Mouse (Mus musculus): ENCODE results near the gene Agk. TPM values are rescaled to one million over a fixed set of nuclear protein-coding genes. Genes with fewer than 3 reads are reported as not detected.

The Agk gene
- polyA plus RNA-seq, 1 experiment from 2014 or later, result 36.5 TPM

DNA sequence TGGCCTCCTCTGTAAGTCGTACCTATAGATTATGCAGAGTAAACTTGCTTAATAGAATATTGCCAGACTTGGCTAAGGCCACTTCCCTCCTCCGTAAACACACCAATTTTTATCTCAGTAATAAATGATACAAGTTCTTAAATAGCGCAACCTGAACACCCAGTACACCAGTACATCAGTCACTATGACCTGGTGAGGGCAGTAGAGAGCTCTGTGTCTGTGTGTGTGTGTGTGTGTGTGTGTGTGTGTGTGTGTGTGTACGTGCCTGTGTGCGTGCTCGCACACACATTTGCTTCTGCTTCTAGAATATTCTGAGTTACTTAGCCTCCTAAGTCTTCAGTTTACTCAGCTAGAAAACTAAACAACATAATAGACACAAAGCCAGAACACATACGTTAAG, 28.4 kb downstream of the Agk start:
- H3K9ac ChIP-seq (replicated peaks), result no peak overlapping the region
- no peak overlapping the region for H3K4me2 ChIP-seq (replicated peaks)
- no peak overlapping the region for H3K27ac ChIP-seq
- ATAC-seq, result no peak
- H3K27me3 ChIP-seq, result no peaks in the 10 kb centered on the region
- H3K36me3 ChIP-seq, result peaks cover 16% of the 10 kb centered on the region
- no peaks in the 10 kb centered on the region for H3K4me1 ChIP-seq (replicated peaks)
- no peaks in the 10 kb centered on the region for H3K9me3 ChIP-seq
- WGBS, result 90% methylated on average over 7 of the region's 7 CpGs
- H3K4me3 ChIP-seq (replicated peaks), result no peak overlapping the region

DNA sequence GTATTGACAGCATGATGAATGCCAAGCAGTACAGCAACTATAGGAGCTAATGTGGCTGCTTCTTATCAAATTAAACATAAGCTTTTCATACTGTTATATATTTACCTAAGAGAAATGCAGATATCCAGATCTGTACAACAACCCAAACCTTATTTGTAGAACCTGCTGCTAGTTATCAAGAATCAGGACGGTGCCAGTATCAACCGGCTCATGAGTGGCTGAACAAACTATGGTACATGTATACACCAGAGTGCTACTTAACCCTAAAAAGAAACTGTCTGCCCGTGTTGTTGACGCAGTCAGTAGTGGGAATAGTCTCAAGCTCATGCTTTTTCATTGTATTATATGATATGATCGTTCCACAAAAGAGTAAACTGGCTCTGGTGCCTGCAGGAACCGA, 46.1 kb downstream of the Agk start:
- Histone ChIP-seq H3K4me1 (replicated peaks) (no peaks in the 10 kb centered on the region), H3K4me2 (replicated peaks) (no peak overlapping the region), H3K9me3 (no peaks in the 10 kb centered on the region), H3K36me3 (peaks cover 7% of the 10 kb centered on the region), H3K9ac (replicated peaks) (no peak overlapping the region), H3K27ac (no peak overlapping the region), H3K4me3 (replicated peaks) (no peak overlapping the region), H3K27me3 (no peaks in the 10 kb centered on the region)
- no peak for ATAC-seq
- 97% methylated on average over 6 of the region's 6 CpGs for WGBS

DNA sequence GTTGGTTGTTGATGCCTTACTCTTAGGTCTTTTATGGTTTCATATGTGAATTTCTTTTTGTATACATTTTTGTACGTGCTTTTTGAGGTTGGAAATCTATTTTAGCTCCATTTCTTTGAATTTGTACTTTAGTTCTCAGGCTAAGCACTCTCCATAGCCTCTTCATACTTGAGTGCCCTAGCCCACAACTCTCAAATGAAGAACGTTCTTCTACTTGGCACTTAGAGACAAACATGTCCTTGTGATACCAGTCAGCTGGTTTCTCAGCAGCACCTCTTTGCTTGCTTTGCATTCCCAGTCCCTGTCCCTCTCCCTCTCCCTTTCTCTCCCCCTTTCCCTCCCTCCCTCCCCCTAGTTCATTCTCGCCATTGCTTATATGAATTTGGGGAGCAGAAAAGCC, 55.2 kb downstream of the Agk start:
- ATAC-seq, result no peak
- Histone ChIP-seq H3K36me3 (peaks cover 18% of the 10 kb centered on the region), H3K4me1 (replicated peaks) (no peaks in the 10 kb centered on the region), H3K4me2 (replicated peaks) (no peak overlapping the region), H3K27ac (no peak overlapping the region), H3K9me3 (no peaks in the 10 kb centered on the region), H3K27me3 (no peaks in the 10 kb centered on the region), H3K4me3 (replicated peaks) (no peak overlapping the region), H3K9ac (replicated peaks) (no peak overlapping the region)
- WGBS, result 87% methylated on average over 3 of the region's 3 CpGs

DNA sequence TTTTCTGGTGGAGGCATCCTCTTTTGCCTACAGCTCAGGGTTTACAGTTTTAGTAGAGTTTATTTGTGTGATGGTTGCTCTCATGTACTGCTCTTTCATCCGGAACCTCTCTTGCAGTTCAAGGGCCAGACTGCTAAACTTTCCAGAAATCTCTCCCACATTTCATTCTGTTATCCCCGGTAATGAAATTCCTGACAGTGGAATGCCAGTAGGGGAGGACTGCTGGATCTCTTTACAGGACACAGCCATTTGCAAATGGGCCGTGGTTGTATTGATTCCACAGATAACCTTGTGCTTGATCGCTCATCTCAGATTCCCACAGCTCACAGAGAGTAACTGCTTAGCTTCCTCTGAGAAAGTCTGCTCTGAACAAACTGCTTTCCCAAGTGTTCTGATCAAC, 56.9 kb downstream of the Agk start:
- H3K4me1 ChIP-seq (replicated peaks), result no peaks in the 10 kb centered on the region
- H3K27me3 ChIP-seq, result no peaks in the 10 kb centered on the region
- H3K36me3 ChIP-seq, result peaks cover 15% of the 10 kb centered on the region; the same call in 1 of the 2 replicates
- H3K4me2 ChIP-seq (replicated peaks), result no peak overlapping the region
- H3K9me3 ChIP-seq, result no peaks in the 10 kb centered on the region
- no peak for ATAC-seq
- WGBS, result 93% methylated on average over 4 of the region's 4 CpGs
- no peak overlapping the region for H3K9ac ChIP-seq (replicated peaks)
- H3K4me3 ChIP-seq (replicated peaks), result no peak overlapping the region
- no peak overlapping the region for H3K27ac ChIP-seq

DNA sequence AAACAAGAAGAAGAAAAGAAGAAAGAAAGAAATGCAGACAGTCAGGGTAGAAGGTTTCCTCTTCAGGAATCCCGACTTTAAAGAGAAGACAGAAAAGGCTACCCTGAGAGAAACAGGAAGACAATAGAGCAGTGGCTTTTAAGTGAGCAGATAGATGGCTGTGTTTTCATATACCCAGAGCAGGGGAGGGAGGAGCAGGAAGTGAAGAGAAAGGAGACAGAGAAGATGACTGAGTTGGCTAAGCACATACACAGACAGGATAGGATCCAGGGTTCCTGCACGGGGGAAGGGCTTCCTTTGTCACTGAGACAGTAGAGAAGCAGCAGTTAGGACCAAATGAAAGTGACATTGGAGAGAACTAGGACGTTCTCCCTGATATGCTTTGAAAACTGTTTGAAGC, 60.7 kb downstream of the Agk start:
- ATAC-seq, result no peak
- no peak overlapping the region for H3K4me3 ChIP-seq (replicated peaks)
- H3K4me2 ChIP-seq (replicated peaks), result no peak overlapping the region
- H3K27me3 ChIP-seq, result no peaks in the 10 kb centered on the region
- H3K9me3 ChIP-seq, result no peaks in the 10 kb centered on the region
- no peak overlapping the region for H3K9ac ChIP-seq (replicated peaks)
- no peak overlapping the region for H3K27ac ChIP-seq
- H3K36me3 ChIP-seq, result peaks cover 7% of the 10 kb centered on the region; the same call in 1 of the 2 replicates
- H3K4me1 ChIP-seq (replicated peaks), result 0 out of 2 replicates have a peak, but pooled peaks cover 4% of the 10 kb centered on the region
- 55% methylated on average over 3 of the region's 3 CpGs for WGBS

DNA sequence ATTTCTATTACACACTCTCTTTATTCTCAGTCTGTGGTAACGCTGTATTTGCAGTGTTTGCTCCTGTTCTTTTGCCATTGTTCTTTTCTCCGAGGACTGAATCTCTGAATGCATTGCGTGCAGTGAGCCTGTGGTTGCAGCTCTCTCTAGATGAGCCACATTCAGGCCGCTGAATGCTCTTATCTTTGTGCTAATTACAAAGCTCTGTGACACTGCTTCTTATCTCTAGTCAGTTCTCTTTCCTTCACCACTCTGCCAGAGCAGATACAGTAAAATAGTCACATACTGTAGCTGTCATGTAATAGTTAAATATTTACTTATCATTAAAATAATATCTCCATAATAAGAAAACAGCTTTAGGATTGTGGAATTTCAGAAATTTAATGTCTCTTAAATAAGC, 63.7 kb downstream of the Agk start:
- peaks cover 12% of the 10 kb centered on the region for H3K4me1 ChIP-seq (replicated peaks)
- H3K9me3 ChIP-seq, result no peaks in the 10 kb centered on the region
- no peak for ATAC-seq
- WGBS, result 54% methylated on average over 4 of the region's 4 CpGs
- H3K27me3 ChIP-seq, result no peaks in the 10 kb centered on the region
- H3K9ac ChIP-seq (replicated peaks), result no peak overlapping the region
- H3K27ac ChIP-seq, result peak overlapping the region; percentile 44; the same call in 1 of the 2 replicates
- no peak overlapping the region for H3K4me3 ChIP-seq (replicated peaks)
- H3K4me2 ChIP-seq (replicated peaks), result no peak overlapping the region
- no peaks in the 10 kb centered on the region for H3K36me3 ChIP-seq

DNA sequence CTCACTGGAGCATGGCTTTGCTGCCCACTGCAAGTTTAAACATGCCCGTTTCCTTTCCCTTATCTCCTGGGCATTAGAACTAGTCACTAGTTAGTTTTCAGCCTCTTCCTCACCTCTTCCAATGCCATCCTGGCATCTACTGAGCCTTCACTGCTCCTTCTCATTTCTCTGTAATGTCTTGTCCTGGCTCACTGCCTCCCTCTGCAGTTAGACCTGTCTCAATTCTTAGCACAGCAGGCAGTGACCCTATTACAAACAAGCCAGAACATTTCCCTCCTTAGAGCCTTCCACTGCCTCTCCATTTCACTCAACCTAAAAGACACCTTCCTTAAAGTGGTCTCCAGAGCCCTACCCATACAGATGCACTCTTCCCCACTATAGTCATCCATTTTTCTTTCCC, 66.0 kb downstream of the Agk start:
- H3K27me3 ChIP-seq, result no peaks in the 10 kb centered on the region
- H3K4me1 ChIP-seq (replicated peaks), result peaks cover 12% of the 10 kb centered on the region
- H3K9me3 ChIP-seq, result no peaks in the 10 kb centered on the region
- ATAC-seq, result no peak
- 100% methylated on average over 1 of the region's 1 CpGs for WGBS
- no peak overlapping the region for H3K4me3 ChIP-seq (replicated peaks)
- no peak overlapping the region for H3K27ac ChIP-seq
- peaks cover 6% of the 10 kb centered on the region; the same call in 1 of the 2 replicates for H3K36me3 ChIP-seq
- H3K4me2 ChIP-seq (replicated peaks), result no peak overlapping the region
- no peak overlapping the region for H3K9ac ChIP-seq (replicated peaks)

DNA sequence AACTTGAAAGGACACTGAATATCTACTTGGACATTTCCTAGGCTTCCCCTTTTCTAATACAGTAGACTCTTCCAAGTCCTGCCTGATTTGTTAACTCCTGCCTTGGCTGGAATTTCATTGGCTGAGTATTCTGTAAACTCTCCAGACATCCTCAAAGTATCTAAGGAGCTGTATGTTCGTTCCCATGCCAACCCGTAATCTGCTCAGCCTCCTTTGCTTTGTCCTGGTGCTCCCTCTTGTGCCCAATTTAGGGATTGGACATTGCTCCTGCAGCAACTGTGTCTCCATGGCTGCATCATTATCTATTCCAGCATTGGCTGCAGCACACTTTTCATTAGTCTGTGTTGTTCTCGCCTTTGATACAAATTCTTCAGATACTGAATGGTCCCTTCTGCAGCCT, 68.2 kb downstream of the Agk start:
- ATAC-seq, result peak; percentile 97
- H3K4me1 ChIP-seq (replicated peaks), result peaks cover 12% of the 10 kb centered on the region
- H3K9ac ChIP-seq (replicated peaks), result no peak overlapping the region
- H3K4me2 ChIP-seq (replicated peaks), result no peak overlapping the region
- no peak overlapping the region for H3K4me3 ChIP-seq (replicated peaks)
- H3K36me3 ChIP-seq, result peaks cover 17% of the 10 kb centered on the region
- H3K9me3 ChIP-seq, result no peaks in the 10 kb centered on the region; the same call in 1 of the 2 replicates
- no peaks in the 10 kb centered on the region for H3K27me3 ChIP-seq
- H3K27ac ChIP-seq, result no peak overlapping the region
- 11% methylated on average over 3 of the region's 3 CpGs for WGBS

DNA sequence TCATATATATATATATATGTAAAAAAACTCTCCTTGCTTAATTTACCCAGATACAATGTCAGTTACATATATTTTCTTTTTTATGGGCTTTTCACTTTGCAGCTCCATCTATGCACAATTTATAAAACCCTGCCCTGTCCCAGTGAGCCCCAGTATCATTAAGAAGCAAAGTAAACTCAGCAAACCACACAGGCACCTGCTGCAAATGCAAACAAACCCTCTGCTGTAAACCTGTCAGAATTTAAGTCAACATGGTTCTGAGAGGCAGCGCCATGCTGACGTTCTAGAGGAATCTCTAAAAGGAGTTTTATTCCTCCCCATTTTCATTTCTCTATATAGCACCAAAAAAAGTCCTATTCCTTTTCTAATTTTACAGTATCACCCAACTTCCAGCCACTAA, 77.1 kb downstream of the Agk start:
- 83% methylated on average over 2 of the region's 2 CpGs for WGBS
- Histone ChIP-seq H3K36me3 (peaks cover 71% of the 10 kb centered on the region), H3K4me3 (replicated peaks) (no peak overlapping the region), H3K4me1 (replicated peaks) (no peaks in the 10 kb centered on the region), H3K9me3 (no peaks in the 10 kb centered on the region; the same call in 1 of the 2 replicates), H3K9ac (replicated peaks) (no peak overlapping the region), H3K27me3 (no peaks in the 10 kb centered on the region), H3K4me2 (replicated peaks) (no peak overlapping the region), H3K27ac (no peak overlapping the region)
- no peak for ATAC-seq

DNA sequence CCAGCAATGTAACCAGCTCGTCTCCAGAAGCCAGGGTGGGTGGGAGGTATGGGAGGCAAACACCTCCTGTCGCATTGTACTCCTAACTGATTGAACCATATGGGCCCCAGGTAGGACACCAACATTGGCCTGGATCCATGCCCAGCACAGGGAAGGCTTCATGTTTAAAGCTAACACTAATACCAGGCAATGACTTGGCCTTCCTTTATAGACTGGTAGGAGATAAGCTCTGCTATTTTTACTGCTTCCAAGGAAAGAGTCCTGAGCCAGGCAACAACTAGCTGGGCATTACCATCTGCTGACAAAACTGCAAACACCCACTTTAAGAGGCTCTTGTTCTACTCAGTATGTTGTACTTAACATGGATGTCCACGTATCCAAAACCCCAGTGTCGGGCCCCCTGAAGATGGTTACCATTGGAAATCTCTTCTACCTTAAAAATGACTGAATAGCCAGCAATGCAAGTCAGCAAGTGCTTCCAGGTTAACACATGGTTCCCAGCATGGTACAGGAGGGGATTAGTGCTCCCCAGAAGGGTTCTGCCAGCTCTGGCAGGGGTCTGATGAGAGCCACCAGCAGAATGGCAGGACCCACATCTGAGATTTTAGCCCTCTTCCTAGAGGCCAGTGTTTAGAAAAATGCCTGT, 78.8 kb downstream of the Agk start:
- ATAC-seq, result no peak
- no peak overlapping the region for H3K27ac ChIP-seq
- peaks cover 73% of the 10 kb centered on the region for H3K36me3 ChIP-seq
- H3K4me3 ChIP-seq (replicated peaks), result no peak overlapping the region
- H3K4me2 ChIP-seq (replicated peaks), result no peak overlapping the region
- H3K4me1 ChIP-seq (replicated peaks), result no peaks in the 10 kb centered on the region
- no peak overlapping the region for H3K9ac ChIP-seq (replicated peaks)
- H3K27me3 ChIP-seq, result no peaks in the 10 kb centered on the region
- 90% methylated on average over 4 of the region's 4 CpGs for WGBS
- no peaks in the 10 kb centered on the region for H3K9me3 ChIP-seq

DNA sequence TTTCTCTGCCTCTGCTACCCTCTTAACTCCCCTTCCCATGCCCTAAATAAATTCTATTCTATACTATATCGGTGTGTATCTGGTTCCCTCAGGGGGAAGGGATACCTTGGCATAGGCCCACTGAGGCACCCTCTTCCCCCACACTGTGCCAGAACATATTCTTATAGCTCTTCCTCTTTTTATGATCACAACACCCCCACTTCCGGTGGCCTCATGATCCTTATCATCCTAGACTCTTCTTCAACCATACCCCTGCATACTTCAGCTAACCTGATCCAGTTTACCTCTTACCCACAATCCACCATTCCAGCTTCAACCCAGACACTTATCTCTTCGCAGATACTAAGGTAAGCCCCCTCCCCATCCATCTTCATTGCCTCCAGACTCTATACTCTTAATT, 86.1 kb downstream of the Agk start:
- no peak overlapping the region for H3K9ac ChIP-seq (replicated peaks)
- H3K27ac ChIP-seq, result no peak overlapping the region
- H3K4me2 ChIP-seq (replicated peaks), result no peak overlapping the region
- H3K9me3 ChIP-seq, result no peaks in the 10 kb centered on the region
- H3K4me3 ChIP-seq (replicated peaks), result no peak overlapping the region
- WGBS, result 91% methylated on average over 3 of the region's 3 CpGs
- H3K4me1 ChIP-seq (replicated peaks), result no peaks in the 10 kb centered on the region
- peaks cover 48% of the 10 kb centered on the region for H3K36me3 ChIP-seq
- no peaks in the 10 kb centered on the region for H3K27me3 ChIP-seq
- ATAC-seq, result 0 out of 2 replicates have a peak, but pooled peaks have one; percentile 37

DNA sequence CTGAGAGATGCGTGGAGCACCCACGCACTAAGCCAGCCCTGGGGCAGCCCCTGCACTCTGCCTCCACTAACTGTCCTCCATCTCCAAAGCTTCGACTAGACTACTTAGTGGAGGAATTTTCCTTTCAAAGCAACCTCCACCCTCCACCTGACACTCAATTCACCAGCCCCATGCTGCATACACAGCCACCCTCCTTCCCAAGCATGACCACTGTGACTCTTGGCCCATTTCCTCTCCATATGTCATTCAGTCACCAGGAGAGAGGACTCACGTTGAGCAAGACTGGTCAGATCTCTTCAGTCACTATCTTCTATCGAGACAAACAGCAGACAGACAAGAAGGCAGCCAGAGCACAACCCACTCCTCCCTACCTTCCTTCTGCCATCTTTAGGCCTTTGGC, 88.1 kb downstream of the Agk start:
- Histone ChIP-seq H3K9me3 (no peaks in the 10 kb centered on the region), H3K27ac (no peak overlapping the region), H3K4me2 (replicated peaks) (no peak overlapping the region), H3K27me3 (no peaks in the 10 kb centered on the region), H3K4me1 (replicated peaks) (no peaks in the 10 kb centered on the region), H3K9ac (replicated peaks) (no peak overlapping the region), H3K4me3 (replicated peaks) (no peak overlapping the region), H3K36me3 (peaks cover 35% of the 10 kb centered on the region)
- ATAC-seq, result no peak
- WGBS, result 92% methylated on average over 5 of the region's 5 CpGs

DNA sequence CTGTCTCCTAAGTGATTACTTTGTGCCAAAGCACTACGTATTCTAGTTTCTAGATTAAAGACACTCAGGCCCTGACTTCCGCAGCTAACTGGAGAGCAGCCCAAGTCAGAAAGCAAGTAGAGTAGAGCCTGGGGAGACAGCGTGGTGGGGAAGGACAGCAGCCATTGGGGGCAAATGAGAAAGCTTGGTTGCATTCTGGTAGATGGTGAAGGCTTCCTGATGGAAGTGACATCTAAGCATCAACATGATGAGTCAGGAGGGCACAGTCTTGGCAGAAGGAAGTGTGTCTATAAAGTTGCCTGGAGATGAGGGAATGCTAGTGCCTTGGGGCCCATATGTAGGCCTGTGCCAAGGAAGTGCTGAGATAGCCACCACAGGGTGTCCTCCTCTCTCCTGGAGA, 88.6 kb downstream of the Agk start:
- H3K27me3 ChIP-seq, result no peaks in the 10 kb centered on the region
- no peak for ATAC-seq
- 95% methylated on average over 3 of the region's 3 CpGs for WGBS
- H3K27ac ChIP-seq, result no peak overlapping the region
- no peak overlapping the region for H3K4me2 ChIP-seq (replicated peaks)
- H3K9ac ChIP-seq (replicated peaks), result no peak overlapping the region
- H3K36me3 ChIP-seq, result peaks cover 35% of the 10 kb centered on the region
- H3K4me1 ChIP-seq (replicated peaks), result no peaks in the 10 kb centered on the region
- H3K9me3 ChIP-seq, result no peaks in the 10 kb centered on the region
- no peak overlapping the region for H3K4me3 ChIP-seq (replicated peaks)

Measured in midbrain, embryonic 13.5 days (tissue).